Mouse (Mus musculus): ENCODE results near the gene Rasgef1c. TPM values are rescaled to one million over a fixed set of nuclear protein-coding genes. Genes with fewer than 3 reads are reported as not detected.

Gene Rasgef1c
- 0.18 TPM in 1 of 2 replicates, not detected in the other for polyA plus RNA-seq (2015; fragmentation: Nextera tagmentation; extraction: Ambion mirVana)

DNA sequence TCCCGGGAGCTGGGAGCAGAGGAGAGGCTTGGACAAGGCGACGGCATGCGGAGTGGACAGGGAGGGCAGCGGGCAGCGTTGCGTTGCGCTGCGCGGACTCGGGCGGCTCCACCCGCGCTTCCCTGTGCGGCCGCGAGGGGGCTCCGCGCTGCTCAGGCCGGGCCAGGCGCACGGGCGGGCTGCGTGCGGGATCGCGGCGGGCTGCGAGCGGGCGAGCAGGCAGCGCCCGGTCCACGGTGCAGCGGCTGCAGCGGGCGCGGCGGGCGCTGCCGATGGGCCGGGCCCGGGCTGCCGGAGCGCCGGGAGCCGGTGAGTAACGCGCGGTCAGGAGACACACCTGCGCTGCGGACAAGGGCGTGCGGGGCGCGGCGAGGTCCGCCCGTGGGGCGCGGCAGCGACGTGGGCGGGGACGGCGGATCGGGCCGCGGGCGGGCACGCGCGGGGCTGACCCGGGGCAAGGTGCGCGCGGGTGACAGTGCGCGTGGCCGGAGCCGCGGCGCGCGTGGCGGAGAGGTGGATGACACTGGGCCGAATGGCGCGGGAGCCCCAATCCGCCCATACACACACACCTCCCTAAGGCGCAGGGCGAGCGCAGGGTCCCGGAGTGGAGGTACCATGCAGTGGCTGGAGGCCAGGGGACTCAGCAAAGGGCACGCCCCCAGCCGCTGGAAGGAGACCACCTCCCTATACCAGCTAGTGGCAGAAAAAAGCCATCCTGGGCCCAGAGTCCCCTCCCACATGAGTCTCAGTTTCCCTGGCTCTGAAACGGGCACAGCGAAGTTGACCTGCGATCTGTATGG lies at the start of gene Rasgef1c:
Gene Rasgef1c (plus strand): TSS at position 177 of the 800 bp plus-strand sequence.
- Histone ChIP-seq H3K4me3 (replicated peaks) (peak within 1 kb of the TSS; percentile 67), H3K4me1 (peaks cover 20% of the 10 kb centered on the region), H3K27me3 (peaks cover 46% of the 10 kb centered on the region), H3K36me3 (no peaks in the 10 kb centered on the region), H3K4me2 (peak within 1 kb of the TSS; percentile 100), H3K9me3 (replicated peaks) (no peaks in the 10 kb centered on the region), H3K9ac (peak within 1 kb of the TSS; percentile 62), H3K27ac (no peak within 1 kb of the TSS)
- ATAC-seq (replicated peaks; ENCODE audit: low FRiP score), result peak; percentile 85
- 2% methylated on average over 99 of the region's 99 CpGs for WGBS

GRCm38 (mm10) chr11:49855144-49855543 lies 46.5 kb upstream of the Rasgef1c start:
- Histone ChIP-seq H3K9me3 (replicated peaks) (no peaks in the 10 kb centered on the region), H3K4me1 (no peaks in the 10 kb centered on the region), H3K27me3 (no peaks in the 10 kb centered on the region), H3K27ac (no peak overlapping the region), H3K4me3 (replicated peaks) (no peak overlapping the region), H3K4me2 (no peak overlapping the region), H3K9ac (no peak overlapping the region), H3K36me3 (peaks cover 22% of the 10 kb centered on the region)
- WGBS, result 83% methylated on average over 5 of the region's 5 CpGs
- no peak for ATAC-seq (replicated peaks; ENCODE audit: low FRiP score)

DNA sequence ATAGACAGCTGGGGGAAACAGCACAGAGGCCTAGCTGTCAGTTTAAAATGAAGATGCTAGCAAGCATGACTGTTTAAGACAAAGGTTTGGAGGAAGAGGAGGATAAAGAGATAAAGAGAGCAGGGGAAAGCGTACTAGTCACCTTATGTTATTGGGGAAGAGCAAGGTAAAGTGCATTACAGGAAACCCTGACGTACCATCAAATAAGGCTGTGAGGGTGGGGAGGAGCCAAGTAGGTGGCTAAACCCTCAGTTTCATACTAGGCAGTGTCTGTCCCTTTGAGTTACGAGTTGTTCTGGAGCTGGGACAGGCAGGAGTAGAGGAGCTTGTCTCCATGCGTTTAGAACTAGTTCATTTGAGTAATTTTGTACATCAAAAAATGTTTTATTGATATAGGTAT lies 40.5 kb upstream of the Rasgef1c start:
- no peak overlapping the region for H3K4me2 ChIP-seq
- 90% methylated on average over 4 of the region's 4 CpGs for WGBS

GRCm38 (mm10) chr11:49863926-49864325 lies 37.7 kb upstream of the Rasgef1c start:
- Histone ChIP-seq H3K4me2 (no peak overlapping the region), H3K27ac (no peak overlapping the region), H3K4me1 (no peaks in the 10 kb centered on the region), H3K27me3 (no peaks in the 10 kb centered on the region), H3K4me3 (replicated peaks) (no peak overlapping the region), H3K9ac (no peak overlapping the region), H3K9me3 (replicated peaks) (no peaks in the 10 kb centered on the region), H3K36me3 (peaks cover 36% of the 10 kb centered on the region)
- no peak for ATAC-seq (replicated peaks; ENCODE audit: low FRiP score)

More for the DNA sequence above, 40.5 kb upstream of the Rasgef1c start:
- ATAC-seq (replicated peaks; ENCODE audit: low FRiP score), result no peak
- no peak overlapping the region for H3K9ac ChIP-seq
- H3K4me1 ChIP-seq, result no peaks in the 10 kb centered on the region
- H3K4me3 ChIP-seq (replicated peaks), result no peak overlapping the region
- H3K9me3 ChIP-seq (replicated peaks), result no peaks in the 10 kb centered on the region
- H3K27me3 ChIP-seq, result no peaks in the 10 kb centered on the region
- H3K36me3 ChIP-seq, result peaks cover 33% of the 10 kb centered on the region
- H3K27ac ChIP-seq, result no peak overlapping the region

DNA sequence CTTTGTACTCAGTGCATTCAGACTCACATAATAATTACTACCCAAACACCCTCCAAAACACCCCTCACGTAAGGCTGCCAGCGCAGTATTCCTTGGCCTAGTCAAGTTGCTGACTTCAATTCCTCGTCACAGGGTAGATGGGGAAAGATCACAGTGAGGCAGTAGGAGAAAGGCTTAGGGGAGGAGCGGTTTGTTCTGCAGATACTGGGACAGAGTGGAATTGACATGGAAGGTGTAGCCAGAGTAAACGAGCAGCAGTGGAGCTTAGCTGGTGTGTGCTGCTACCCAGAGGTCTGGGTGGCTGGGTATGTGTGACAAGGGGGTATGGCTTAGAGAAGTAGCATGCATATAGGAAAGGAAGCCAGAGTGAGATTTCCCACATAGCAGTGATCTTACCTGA lies 34.3 kb upstream of the Rasgef1c start:
- WGBS, result 82% methylated on average over 5 of the region's 5 CpGs
- peaks cover 61% of the 10 kb centered on the region for H3K36me3 ChIP-seq

GRCm38 (mm10) chr11:49869762-49870161 lies 31.9 kb upstream of the Rasgef1c start:
- 0 out of 2 replicates have a peak, but pooled peaks have one; percentile 40 for ATAC-seq (replicated peaks; ENCODE audit: low FRiP score)

More for the DNA sequence above, 34.3 kb upstream of the Rasgef1c start:
- no peak overlapping the region for H3K9ac ChIP-seq
- H3K27ac ChIP-seq, result no peak overlapping the region
- no peaks in the 10 kb centered on the region for H3K9me3 ChIP-seq (replicated peaks)
- ATAC-seq (replicated peaks; ENCODE audit: low FRiP score), result no peak
- H3K4me3 ChIP-seq (replicated peaks), result no peak overlapping the region
- no peak overlapping the region for H3K4me2 ChIP-seq
- H3K27me3 ChIP-seq, result no peaks in the 10 kb centered on the region
- H3K4me1 ChIP-seq, result no peaks in the 10 kb centered on the region

DNA sequence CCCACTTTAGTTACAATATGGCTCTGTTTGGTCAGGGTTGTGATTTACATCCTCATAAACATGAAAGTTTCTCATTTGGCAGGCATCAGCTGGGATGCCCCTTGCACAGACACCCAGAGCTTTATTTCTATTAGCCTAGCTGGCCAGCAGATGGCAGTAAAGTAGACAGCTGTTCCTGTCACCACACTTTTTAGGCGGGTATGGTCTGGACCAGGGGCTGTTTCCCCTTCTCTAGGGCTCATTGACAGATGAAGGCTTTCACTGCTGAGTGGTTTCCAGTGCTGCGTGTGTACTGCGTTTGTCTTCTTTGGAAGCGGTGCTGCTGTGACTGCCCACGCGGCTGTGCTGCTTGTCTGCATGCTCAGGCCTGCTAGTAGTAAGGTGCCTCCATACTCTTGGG lies 29.7 kb upstream of the Rasgef1c start:
- peaks cover under 1% of the 10 kb centered on the region; the same call in 1 of the 2 replicates for H3K4me1 ChIP-seq
- peaks cover 66% of the 10 kb centered on the region for H3K36me3 ChIP-seq
- H3K27ac ChIP-seq, result no peak overlapping the region
- H3K27me3 ChIP-seq, result no peaks in the 10 kb centered on the region
- H3K4me3 ChIP-seq (replicated peaks), result no peak overlapping the region
- no peak overlapping the region for H3K4me2 ChIP-seq
- no peaks in the 10 kb centered on the region for H3K9me3 ChIP-seq (replicated peaks)
- H3K9ac ChIP-seq, result no peak overlapping the region
- 51% methylated on average over 6 of the region's 6 CpGs for WGBS
- ATAC-seq (replicated peaks; ENCODE audit: low FRiP score), result no peak

More at GRCm38 (mm10) chr11:49869762-49870161, 31.9 kb upstream of the Rasgef1c start:
- Histone ChIP-seq H3K4me2 (no peak overlapping the region), H3K27me3 (no peaks in the 10 kb centered on the region), H3K36me3 (peaks cover 65% of the 10 kb centered on the region), H3K4me3 (replicated peaks) (no peak overlapping the region), H3K27ac (no peak overlapping the region), H3K4me1 (no peaks in the 10 kb centered on the region), H3K9me3 (replicated peaks) (no peaks in the 10 kb centered on the region), H3K9ac (no peak overlapping the region)

GRCm38 (mm10) chr11:49872779-49873178 lies 28.9 kb upstream of the Rasgef1c start:
- no peak overlapping the region for H3K4me2 ChIP-seq
- peaks cover 60% of the 10 kb centered on the region for H3K36me3 ChIP-seq
- H3K4me3 ChIP-seq (replicated peaks), result no peak overlapping the region
- peaks cover 6% of the 10 kb centered on the region; the same call in 1 of the 2 replicates for H3K4me1 ChIP-seq
- no peaks in the 10 kb centered on the region for H3K27me3 ChIP-seq
- no peak for ATAC-seq (replicated peaks; ENCODE audit: low FRiP score)
- H3K27ac ChIP-seq, result no peak overlapping the region
- H3K9me3 ChIP-seq (replicated peaks), result no peaks in the 10 kb centered on the region
- WGBS, result 93% methylated on average over 6 of the region's 6 CpGs
- no peak overlapping the region for H3K9ac ChIP-seq

GRCm38 (mm10) chr11:49876948-49877817 lies 24.5 kb upstream of the Rasgef1c start:
- peaks cover 68% of the 10 kb centered on the region for H3K36me3 ChIP-seq
- no peak overlapping the region for H3K4me3 ChIP-seq (replicated peaks)
- peak overlapping the region; percentile 49; the same call in 1 of the 2 replicates for H3K27ac ChIP-seq
- H3K9ac ChIP-seq, result no peak overlapping the region
- WGBS, result 79% methylated on average over 8 of the region's 8 CpGs
- H3K27me3 ChIP-seq, result no peaks in the 10 kb centered on the region
- 0 out of 2 replicates have a peak, but pooled peaks have one; percentile 40 for ATAC-seq (replicated peaks; ENCODE audit: low FRiP score)
- H3K4me2 ChIP-seq, result no peak overlapping the region
- peaks cover 6% of the 10 kb centered on the region; the same call in 1 of the 2 replicates for H3K4me1 ChIP-seq
- no peaks in the 10 kb centered on the region for H3K9me3 ChIP-seq (replicated peaks)

GRCm38 (mm10) chr11:49879950-49880642 lies 21.5 kb upstream of the Rasgef1c start:
- H3K9me3 ChIP-seq (replicated peaks), result no peaks in the 10 kb centered on the region
- no peak overlapping the region for H3K4me2 ChIP-seq
- peaks cover 63% of the 10 kb centered on the region for H3K36me3 ChIP-seq
- WGBS, result 85% methylated on average over 3 of the region's 3 CpGs
- no peak overlapping the region for H3K27ac ChIP-seq
- peaks cover 6% of the 10 kb centered on the region; the same call in 1 of the 2 replicates for H3K4me1 ChIP-seq
- no peak overlapping the region for H3K9ac ChIP-seq
- no peak for ATAC-seq (replicated peaks; ENCODE audit: low FRiP score)
- H3K27me3 ChIP-seq, result no peaks in the 10 kb centered on the region
- no peak overlapping the region for H3K4me3 ChIP-seq (replicated peaks)

- no peak for ATAC-seq (replicated peaks; ENCODE audit: low FRiP score)
- Histone ChIP-seq H3K4me2 (no peak overlapping the region), H3K27ac (no peak overlapping the region), H3K4me1 (no peaks in the 10 kb centered on the region), H3K9me3 (replicated peaks) (no peaks in the 10 kb centered on the region), H3K9ac (no peak overlapping the region), H3K36me3 (peaks cover 59% of the 10 kb centered on the region), H3K27me3 (no peaks in the 10 kb centered on the region), H3K4me3 (replicated peaks) (no peak overlapping the region)
- 92% methylated on average over 3 of the region's 3 CpGs for WGBS
These were observed 18.2 kb upstream of the Rasgef1c start for GRCm38 (mm10) chr11:49883394-49883793.
